Mouse (Mus musculus) cerebral cortex, adult 2 months (tissue): ENCODE measurements around the gene Gripap1.

ENCODE experiments used
- WGBS: fragments of 180-500 bp; shearing (Covaris S2); methylation state at CpG from one replicate; pipeline ENCODE4 v1.1.7; 2018; 5-methylcytosine and 5-hydroxymethylcytosine counted together

Gripap1 gene

GRCm38 (mm10) chrX:7789542-7790136 lies at the start of gene Gripap1:
Gripap1 (plus strand) TSS chrX:7789765.
- 2% methylated on average over 24 of the region's 24 CpGs for WGBS

DNA sequence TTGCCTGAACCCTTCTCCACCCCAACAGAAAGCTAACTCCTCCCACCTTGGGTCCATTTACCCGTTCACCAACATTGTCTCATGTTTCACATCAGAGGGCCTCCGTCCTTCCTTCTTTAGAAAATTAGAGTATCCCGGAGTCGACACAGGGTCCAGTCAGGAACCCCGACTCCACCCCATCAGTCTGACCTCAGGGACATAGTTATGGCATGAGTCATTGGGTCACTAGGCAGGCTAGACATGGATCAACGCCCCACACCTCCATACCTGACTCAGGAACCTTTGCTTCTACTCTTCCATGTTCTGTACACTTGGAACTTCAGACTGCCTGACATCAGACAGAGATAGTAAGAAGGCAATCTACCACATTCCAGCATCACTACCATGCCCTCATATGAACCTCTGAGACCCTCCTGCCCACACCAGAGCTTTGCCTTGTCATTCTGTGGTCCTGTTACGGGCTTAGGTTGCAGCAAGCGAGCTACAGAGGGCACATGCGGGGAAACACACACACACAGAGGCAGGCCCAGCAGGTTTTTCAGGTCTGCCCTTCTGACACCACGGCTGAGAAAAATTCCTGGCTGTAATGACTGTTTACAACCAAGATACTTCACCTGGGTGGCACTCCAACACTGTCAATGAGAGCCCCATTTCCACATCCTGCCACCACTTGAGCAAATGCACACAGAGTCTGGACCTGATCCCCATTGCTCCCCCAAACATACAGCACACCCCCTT lies 49.3 kb upstream of the Gripap1 start:
- WGBS = 77% methylated on average over 10 of the region's 10 CpGs

- 69% methylated on average over 5 of the region's 5 CpGs for WGBS
Measured at GRCm38 (mm10) chrX:7741103-7741502, 48.5 kb upstream of the Gripap1 start.

DNA sequence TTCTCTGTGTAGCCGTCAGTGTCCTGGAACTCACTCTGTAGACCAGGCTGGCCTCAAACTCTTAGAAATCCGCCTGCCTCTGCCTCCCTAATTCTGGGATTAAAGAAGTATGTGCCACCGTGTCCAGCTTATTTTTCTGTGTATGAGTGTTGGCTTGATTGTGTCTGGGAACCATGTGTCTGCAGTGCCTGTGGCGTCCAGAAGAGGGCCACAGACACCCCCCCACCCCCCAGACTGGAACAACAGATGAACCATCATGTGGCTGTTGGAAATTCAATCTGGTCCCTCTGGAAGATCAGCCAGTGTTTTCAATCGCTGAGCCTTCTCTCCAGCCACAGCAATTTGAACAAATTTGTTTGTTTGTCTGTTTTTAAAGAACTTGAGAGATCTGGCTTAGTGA lies 46.1 kb upstream of the Gripap1 start:
- WGBS = 40% methylated on average over 5 of the region's 5 CpGs

DNA sequence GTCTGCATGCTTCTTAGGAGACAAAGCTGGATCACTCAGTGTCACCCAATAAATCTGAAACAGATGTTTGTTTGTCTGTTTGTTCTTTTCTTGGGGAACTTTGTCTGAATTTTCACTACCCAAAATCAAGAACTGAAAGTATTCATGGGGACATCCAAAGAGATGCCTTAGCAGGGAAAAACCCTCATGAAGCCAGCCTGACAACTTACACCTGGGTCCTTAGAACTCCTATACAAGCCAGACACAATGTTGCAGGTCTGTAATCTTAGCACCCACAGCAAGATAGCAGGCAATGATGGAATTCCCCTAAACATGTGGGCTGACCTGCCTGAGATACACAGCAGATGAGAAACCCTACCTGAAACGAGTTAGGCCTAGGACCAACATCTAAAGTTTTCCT lies 44.6 kb upstream of the Gripap1 start:
- 68% methylated on average over 1 of the region's 1 CpGs for WGBS

GRCm38 (mm10) chrX:7745429-7745828 lies 44.1 kb upstream of the Gripap1 start:
- 69% methylated on average over 8 of the region's 8 CpGs for WGBS

DNA sequence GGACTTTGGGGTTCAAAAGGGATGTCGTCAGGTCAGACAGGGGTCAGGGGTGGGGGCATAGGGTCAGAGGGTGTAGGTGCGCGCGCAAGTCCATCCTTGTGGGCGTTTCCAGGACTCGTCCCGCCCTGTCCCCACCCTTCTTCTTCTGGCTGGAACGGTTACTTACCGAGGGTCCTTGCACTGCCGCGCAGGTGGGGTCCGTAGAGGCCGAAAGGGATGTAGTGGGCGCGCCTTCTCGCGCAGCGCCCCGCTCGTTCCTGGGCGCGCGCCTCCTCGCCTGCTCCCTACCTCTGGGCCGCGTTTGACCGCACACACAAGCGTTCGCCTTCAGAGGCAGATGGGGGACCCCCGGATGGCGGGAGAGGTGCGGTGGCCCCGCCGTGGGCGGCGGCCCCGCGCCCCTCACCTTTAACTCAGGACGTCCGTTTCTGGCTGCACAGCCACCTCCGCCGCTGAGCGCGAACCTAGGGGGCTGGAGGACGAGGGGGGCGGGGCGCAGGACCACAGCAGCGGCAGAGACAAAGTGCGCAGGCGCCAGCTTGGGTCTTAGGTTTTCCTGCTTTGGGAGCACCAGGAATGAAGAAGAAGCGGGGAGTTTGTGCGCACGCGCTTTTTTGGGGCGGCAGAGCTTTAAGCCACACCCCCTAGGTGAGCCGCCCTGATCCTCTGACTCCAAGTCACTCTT lies 39.0 kb upstream of the Gripap1 start, which contains the start of gene Ccdc120:
Gene Ccdc120, minus strand, starts transcription at position 474 of the 685 bp plus-strand sequence.
- WGBS = 3% methylated on average over 35 of the region's 56 CpGs

GRCm38 (mm10) chrX:7753627-7754026 lies 35.9 kb upstream of the Gripap1 start:
- WGBS = 9% methylated on average over 3 of the region's 3 CpGs

- WGBS = 2% methylated on average over 27 of the region's 38 CpGs
Measured at GRCm38 (mm10) chrX:7762137-7762920, 27.2 kb upstream of the Gripap1 start, which contains the start of gene Tfe3. Tfe3 (plus strand) TSS chrX:7762560.

DNA sequence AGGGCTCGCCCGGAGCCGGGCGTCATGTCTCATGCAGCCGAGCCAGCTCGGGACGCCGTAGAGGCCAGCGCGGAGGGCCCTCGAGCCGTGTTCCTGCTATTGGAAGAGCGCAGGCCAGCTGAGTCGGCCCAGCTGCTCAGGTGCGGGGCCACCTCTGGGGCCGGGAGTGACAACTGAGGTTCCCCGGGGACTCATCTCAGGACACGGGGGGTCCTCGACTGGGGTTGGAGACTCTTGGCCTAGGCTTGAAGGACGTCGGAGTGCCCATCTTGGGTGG lies 26.7 kb upstream of the Gripap1 start:
- WGBS = under 1% methylated on average over 21 of the region's 21 CpGs

- 6% methylated on average over 22 of the region's 22 CpGs for WGBS
Measured at GRCm38 (mm10) chrX:7763631-7764393, 25.8 kb upstream of the Gripap1 start.

DNA sequence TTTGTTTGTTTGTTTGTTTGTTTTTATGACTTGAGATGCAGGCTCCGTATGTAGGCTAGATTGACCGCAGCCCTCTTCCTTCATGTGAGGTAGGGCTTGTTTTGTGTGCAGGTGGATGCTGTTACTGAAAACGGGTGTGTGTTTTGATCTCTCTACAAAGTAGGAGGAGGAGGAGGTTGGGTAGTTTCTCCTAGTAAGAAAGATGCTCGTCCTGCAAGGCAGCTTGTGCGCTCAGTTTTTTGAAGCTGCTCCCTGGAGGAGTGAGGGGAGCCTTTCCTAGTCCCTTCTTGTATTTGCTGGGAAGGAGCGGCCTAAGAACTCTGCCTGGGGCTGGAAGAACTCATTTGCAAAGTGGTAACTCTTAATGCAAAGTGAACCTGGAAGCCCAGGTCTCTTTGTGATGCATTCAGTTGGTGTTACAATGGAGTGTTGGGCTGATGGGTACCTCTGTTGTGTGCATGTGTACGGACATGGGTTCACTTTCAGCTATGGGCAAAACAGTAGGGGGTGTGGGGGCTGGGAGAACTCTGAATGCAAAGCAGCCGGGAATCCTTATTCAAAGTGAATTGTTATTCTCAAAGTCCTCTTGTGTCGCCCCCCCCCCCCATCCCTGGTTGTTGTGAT lies 24.8 kb upstream of the Gripap1 start:
- 10% methylated on average over 9 of the region's 9 CpGs for WGBS

DNA sequence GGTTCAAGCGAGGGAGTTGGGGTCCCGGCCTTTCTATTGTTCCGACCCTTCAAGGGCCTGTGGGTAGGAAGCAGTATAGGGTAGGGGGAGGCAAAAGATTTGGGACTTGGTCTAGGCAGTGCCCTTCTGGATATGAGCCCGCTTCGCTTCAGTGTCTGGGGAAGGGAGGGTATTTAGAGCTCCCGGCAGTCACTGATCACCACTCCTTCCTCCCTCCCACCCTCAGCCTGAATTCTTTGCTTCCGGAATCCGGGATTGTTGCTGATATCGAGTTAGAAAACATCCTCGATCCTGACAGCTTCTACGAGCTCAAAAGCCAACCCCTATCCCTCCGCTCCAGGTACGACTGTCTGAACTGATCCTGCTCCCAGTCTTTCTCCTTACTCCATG lies 24.3 kb upstream of the Gripap1 start:
- WGBS = 13% methylated on average over 12 of the region's 13 CpGs

DNA sequence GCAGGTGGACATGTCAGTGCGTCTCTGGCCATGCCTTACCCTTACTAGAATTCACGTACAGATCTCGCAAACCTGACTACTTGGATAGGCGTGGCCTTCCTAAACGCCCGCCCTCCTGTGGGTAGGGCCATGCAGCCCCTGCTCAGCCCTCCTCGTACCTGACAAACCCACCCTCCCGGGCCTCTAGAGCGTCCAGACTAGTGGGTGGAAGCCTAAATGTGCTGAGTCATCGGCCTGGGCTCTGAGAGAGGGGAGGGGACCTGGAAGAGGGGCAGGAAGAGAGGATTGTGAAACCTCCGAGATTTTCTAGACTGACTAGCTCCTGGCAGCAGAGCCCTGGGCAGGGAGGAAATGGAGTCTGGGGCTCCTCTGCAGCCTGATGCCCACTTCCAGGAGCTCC lies 23.8 kb upstream of the Gripap1 start:
- WGBS = 7% methylated on average over 11 of the region's 11 CpGs

GRCm38 (mm10) chrX:7769302-7770017 lies 20.1 kb upstream of the Gripap1 start:
- 91% methylated on average over 7 of the region's 7 CpGs for WGBS

GRCm38 (mm10) chrX:7772766-7773165 lies 16.8 kb upstream of the Gripap1 start:
- WGBS = 27% methylated on average over 2 of the region's 2 CpGs

DNA sequence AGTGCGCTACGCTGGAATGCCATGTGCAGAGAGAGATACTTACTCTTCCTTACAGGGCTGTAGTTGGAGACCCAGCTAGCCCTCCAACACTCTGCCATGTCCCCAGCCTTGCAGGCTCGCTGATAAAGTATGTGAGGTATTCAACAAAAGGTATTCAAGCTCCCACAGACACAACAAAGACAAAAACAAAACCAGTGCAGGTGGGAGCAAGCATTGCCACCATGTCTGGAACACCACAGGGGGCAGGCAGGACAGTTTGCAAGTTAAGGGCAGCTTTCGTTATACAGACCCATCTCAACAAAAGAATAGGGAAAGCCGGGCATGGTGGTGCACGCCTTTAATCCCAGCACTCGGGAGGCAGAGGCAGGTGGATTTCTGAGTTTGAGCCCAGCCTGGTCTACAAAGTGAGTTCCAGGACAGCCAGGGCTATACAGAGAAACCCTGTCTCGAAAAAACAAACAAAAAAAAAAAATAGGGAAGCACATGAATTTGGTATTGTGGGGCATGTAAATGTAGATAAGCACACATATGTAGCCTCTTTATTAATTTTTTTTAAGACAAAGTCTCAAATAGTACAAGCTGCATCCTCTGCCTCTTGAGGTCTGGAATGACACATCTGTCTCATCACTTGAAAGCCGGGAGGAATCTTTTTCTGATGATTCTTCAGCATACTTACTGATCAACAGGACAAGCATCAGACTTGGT lies 13.9 kb upstream of the Gripap1 start:
- WGBS = 73% methylated on average over 9 of the region's 9 CpGs

- WGBS = 46% methylated on average over 8 of the region's 8 CpGs
Measured at GRCm38 (mm10) chrX:7776329-7777082, 13.1 kb upstream of the Gripap1 start.
